Mouse (Mus musculus) liver, embryonic 11.5 days (tissue): ENCODE data around the gene Ttc30a1. TPM values are rescaled to one million over a fixed set of nuclear protein-coding genes. Genes with fewer than 3 reads are reported as not detected.
"Not testable (repeated sequence)": the region's sequence is repeated elsewhere in the genome, so short reads cannot be mapped to it uniquely, and the experiment has no call there.

Source experiments
- ATAC-seq: fragments of 200-750 bp; cut with Nextera tagmentation; replicated peaks from 2 replicates; pipeline ENCODE4 v1.8.0; 2017; ENCODE audit warnings: moderate number of reproducible peaks, mild to moderate bottlenecking, moderate TSS enrichment, moderate library complexity; ENCODE audit not compliant: low FRiP score
- DNase-seq: peaks from one replicate; pipeline ENCODE4 v3.0.0-alpha.2; 2017; ENCODE audit warnings: low spot score
- H3K27ac ChIP-seq: fragments of 300-500 bp; sonication (generic); 2 replicates; pipeline ENCODE4 v1.5.1; 2014; ENCODE audit warnings: mild to moderate bottlenecking, low read depth, low read length, control low read depth
- H3K27me3 ChIP-seq: fragments of 300-500 bp; sonication (generic); replicated peaks from 2 replicates; pipeline ENCODE4 v1.6.1; 2014; ENCODE audit warnings: low read length, mixed read lengths; ENCODE audit not compliant: control insufficient read depth, insufficient read depth
- H3K36me3 ChIP-seq: fragments of 300-500 bp; sonication (generic); 2 replicates; pipeline ENCODE4 v1.6.1; 2014; ENCODE audit warnings: mild to moderate bottlenecking, low read length, moderate library complexity, mixed read lengths; ENCODE audit not compliant: control insufficient read depth, insufficient read depth
- H3K4me1 ChIP-seq: fragments of 300-500 bp; sonication (generic); replicated peaks from 2 replicates; pipeline ENCODE4 v1.6.1; 2014; ENCODE audit warnings: low read length, mixed read lengths; ENCODE audit not compliant: control insufficient read depth, insufficient read depth
- H3K4me2 ChIP-seq: fragments of 300-500 bp; sonication (generic); 2 replicates; pipeline ENCODE4 v1.6.1; 2014; ENCODE audit warnings: mild to moderate bottlenecking, control low read depth, moderate library complexity
- H3K4me3 ChIP-seq: fragments of 300-500 bp; sonication (generic); 2 replicates; pipeline ENCODE4 v1.5.1; 2014; ENCODE audit warnings: low read depth, low read length, control low read depth
- H3K9ac ChIP-seq: fragments of 300-500 bp; sonication (generic); 2 replicates; pipeline ENCODE4 v1.6.1; 2014; ENCODE audit warnings: low read depth, low read length, control low read depth
- H3K9me3 ChIP-seq: fragments of 300-500 bp; sonication (generic); 2 replicates; pipeline ENCODE4 v1.6.1; 2016; ENCODE audit warnings: low read length, inconsistent platforms, mixed read lengths; ENCODE audit not compliant: control insufficient read depth
- WGBS: fragments of 180-500 bp; shearing (Covaris S2); extraction: QIAGEN DNeasy Blood & Tissue Kit; methylation state at CpG from one replicate; pipeline ENCODE4 v1.1.7; 2014; 5-methylcytosine and 5-hydroxymethylcytosine counted together
- polyA plus RNA-seq: library from polyadenylated mRNA; unstranded; fragments of >200 nt; fragmentation: Nextera tagmentation; extraction: Ambion mirVana; gene quantifications from 2 replicates; pipeline ENCODE4 v1.2.1, GENCODE M21; 2014

Ttc30a1 gene
- polyA plus RNA-seq, 1 experiment from 2014 or later, result 4.8 TPM

GRCm38 (mm10) chr2:75988779-75989363, 7.1 kb upstream of the Ttc30a1 start:
- ATAC-seq (no peak), DNase-seq (no peak)
- no peaks in the 10 kb centered on the region for H3K4me1 ChIP-seq
- H3K36me3 ChIP-seq, result no peaks in the 10 kb centered on the region
- no peaks in the 10 kb centered on the region for H3K9me3 ChIP-seq
- H3K27me3 ChIP-seq, result no peaks in the 10 kb centered on the region
- no peak overlapping the region for H3K4me2 ChIP-seq
- no peak overlapping the region for H3K4me3 ChIP-seq
- WGBS, result 53% methylated on average over 7 of the region's 7 CpGs
- H3K9ac ChIP-seq, result no peak overlapping the region
- H3K27ac ChIP-seq, result no peak overlapping the region

GRCm38 (mm10) chr2:75988378-75988777, 6.6 kb upstream of the Ttc30a1 start:
- no peaks in the 10 kb centered on the region for H3K36me3 ChIP-seq
- H3K27ac ChIP-seq, result no peak overlapping the region
- H3K9ac ChIP-seq, result no peak overlapping the region
- WGBS, result 49% methylated on average over 4 of the region's 4 CpGs
- no peaks in the 10 kb centered on the region for H3K4me1 ChIP-seq
- H3K4me3 ChIP-seq, result no peak overlapping the region
- no peak for DNase-seq
- H3K27me3 ChIP-seq, result no peaks in the 10 kb centered on the region
- H3K4me2 ChIP-seq, result no peak overlapping the region
- ATAC-seq, result no peak
- H3K9me3 ChIP-seq, result no peaks in the 10 kb centered on the region

GRCm38 (mm10) chr2:75987739-75988138, 6.0 kb upstream of the Ttc30a1 start:
- Histone ChIP-seq H3K36me3 (no peaks in the 10 kb centered on the region), H3K4me2 (no peak overlapping the region), H3K4me1 (no peaks in the 10 kb centered on the region), H3K4me3 (no peak overlapping the region), H3K9ac (no peak overlapping the region), H3K27ac (no peak overlapping the region), H3K9me3 (no peaks in the 10 kb centered on the region), H3K27me3 (no peaks in the 10 kb centered on the region)
- ATAC-seq (no peak), DNase-seq (no peak)
- WGBS, result 77% methylated on average over 9 of the region's 9 CpGs

GRCm38 (mm10) chr2:75985124-75985523, 3.4 kb upstream of the Ttc30a1 start:
- Histone ChIP-seq H3K4me2 (no peak overlapping the region), H3K4me3 (no peak overlapping the region), H3K4me1 (no peaks in the 10 kb centered on the region), H3K27me3 (no peaks in the 10 kb centered on the region), H3K9me3 (no peaks in the 10 kb centered on the region), H3K27ac (no peak overlapping the region), H3K36me3 (no peaks in the 10 kb centered on the region), H3K9ac (no peak overlapping the region)
- DNase-seq (no peak), ATAC-seq (0 out of 2 replicates have a peak, but pooled peaks have one; percentile 44)
- 4% methylated on average over 2 of the region's 2 CpGs for WGBS

- DNase-seq (no peak), ATAC-seq (no peak)
- no peaks in the 10 kb centered on the region for H3K36me3 ChIP-seq
- WGBS, result 81% methylated on average over 3 of the region's 3 CpGs
- no peak overlapping the region for H3K27ac ChIP-seq
- no peak overlapping the region for H3K9ac ChIP-seq
- no peaks in the 10 kb centered on the region for H3K4me1 ChIP-seq
- H3K9me3 ChIP-seq, result no peaks in the 10 kb centered on the region
- no peak overlapping the region for H3K4me3 ChIP-seq
- no peaks in the 10 kb centered on the region for H3K27me3 ChIP-seq
- no peak overlapping the region for H3K4me2 ChIP-seq
Measured at GRCm38 (mm10) chr2:75983847-75984246, 2.1 kb upstream of the Ttc30a1 start.

GRCm38 (mm10) chr2:75983091-75983490, 1.3 kb upstream of the Ttc30a1 start:
- no peak overlapping the region for H3K27ac ChIP-seq
- ATAC-seq (no peak), DNase-seq (no peak)
- no peaks in the 10 kb centered on the region for H3K36me3 ChIP-seq
- H3K9ac ChIP-seq, result no peak overlapping the region
- H3K9me3 ChIP-seq, result no peaks in the 10 kb centered on the region
- no peaks in the 10 kb centered on the region for H3K4me1 ChIP-seq
- H3K4me3 ChIP-seq, result no peak overlapping the region
- H3K27me3 ChIP-seq, result no peaks in the 10 kb centered on the region
- H3K4me2 ChIP-seq, result no peak overlapping the region
- WGBS, result 89% methylated on average over 3 of the region's 3 CpGs

- Histone ChIP-seq H3K27ac (no peak overlapping the region), H3K36me3 (no peaks in the 10 kb centered on the region), H3K4me3 (no peak overlapping the region), H3K4me2 (no peak overlapping the region), H3K27me3 (no peaks in the 10 kb centered on the region), H3K9ac (no peak overlapping the region), H3K4me1 (no peaks in the 10 kb centered on the region), H3K9me3 (no peaks in the 10 kb centered on the region)
- no peak for ATAC-seq
- DNase-seq, result no peak
- WGBS, result 88% methylated on average over 4 of the region's 4 CpGs
Measured at GRCm38 (mm10) chr2:75982626-75983025, 859 bp upstream of the Ttc30a1 start.

- not testable (repeated sequence) for H3K27ac ChIP-seq, H3K4me1 ChIP-seq, H3K9me3 ChIP-seq, H3K36me3 ChIP-seq, H3K27me3 ChIP-seq, DNase-seq, H3K9ac ChIP-seq
- Histone ChIP-seq H3K4me3 (peak overlapping the region; percentile 45), H3K4me2 (peak overlapping the region; percentile 73)
- WGBS, result 92% methylated on average over 13 of the region's 13 CpGs
- ATAC-seq, result 0 out of 2 replicates have a peak, but pooled peaks have one; percentile 8
Measured at GRCm38 (mm10) chr2:75980933-75981439, 781 bp downstream of the Ttc30a1 start.

GRCm38 (mm10) chr2:75977752-75978368, 3.9 kb downstream of the Ttc30a1 start, which contains the start of gene Ttc30a2:
Ttc30a2 (minus strand) TSS chr2:75978170.
- WGBS, result 22% methylated on average over 18 of the region's 24 CpGs
- ATAC-seq, H3K36me3 ChIP-seq, H3K27ac ChIP-seq, H3K4me1 ChIP-seq, H3K27me3 ChIP-seq, H3K9ac ChIP-seq, H3K4me2 ChIP-seq, H3K9me3 ChIP-seq, H3K4me3 ChIP-seq, DNase-seq: not testable (repeated sequence)
